ENCODE assay signal across 8 mouse cellular contexts in genomic region chr4:147904313-147905089, GRCm38 (mm10). TPM values are rescaled to one million over a fixed set of nuclear protein-coding genes. Genes with fewer than 3 reads are reported as not detected.
A peak's percentile ranks its signal among the peaks of the same experiment; 100 is the strongest.
DNase-seq lines count a peak whose midpoint lies in the region; ATAC-seq lines count a peak whose summit lies in the region.

Mfn2 (minus strand) TSS chr4:147904704.

- ATAC-seq in hindbrain, embryonic 15.5 days (ENCODE audit: low FRiP score, low read depth) = peak; percentile 94

- H3K27me3 ChIP-seq in hindbrain, embryonic 15.5 days = no peaks in the 10 kb centered on the region

- H3K9ac ChIP-seq in hindbrain, embryonic 15.5 days = peak within 1 kb of the TSS; percentile 83

- H3K4me1 ChIP-seq in hindbrain, embryonic 15.5 days (replicated peaks) = peaks cover 26% of the 10 kb centered on the region

- no peaks in the 10 kb centered on the region for H3K9me3 ChIP-seq in hindbrain, embryonic 15.5 days

- DNase-seq in T-cell, adult 2 months (ENCODE audit: low spot score) = peak; percentile 84
- peak; percentile 89 to 91 for DNase-seq in cerebellum, postnatal 36 days
- DNase-seq in frontal cortex, postnatal 36 days (ENCODE audit: low spot score in 2 of 2) = peak; percentile 92 to 93
- peak; percentile 90 for DNase-seq in left cerebral cortex, adult 11 months (ENCODE audit: low spot score)
- DNase-seq in lung, postnatal 4 days = peak; percentile 89 to 90
- DNase-seq in retina, postnatal 7 days (ENCODE audit: low read depth, low spot score) = peak; percentile 83
- DNase-seq in urinary bladder, adult 2 months (ENCODE audit: low spot score) = peak; percentile 94

- under 1% methylated on average over 57 of the region's 59 CpGs for WGBS in hindbrain, embryonic 15.5 days

- peaks cover 16% of the 10 kb centered on the region for H3K36me3 ChIP-seq in hindbrain, embryonic 15.5 days

- peak within 1 kb of the TSS; percentile 68 for H3K4me2 ChIP-seq in hindbrain, embryonic 15.5 days

- H3K27ac ChIP-seq in hindbrain, embryonic 15.5 days (replicated peaks) = peak within 1 kb of the TSS; percentile 92

- H3K4me3 ChIP-seq in hindbrain, embryonic 15.5 days = peak within 1 kb of the TSS; percentile 89

RNA-seq across cellular contexts. Expression of gene Mfn2, which starts in this region (rescaled TPM):
- polyA plus RNA-seq in hindbrain, embryonic 15.5 days (2015; fragmentation: Nextera tagmentation; extraction: Ambion mirVana) = 93.6 and 104 TPM in 2 replicates
- 49.7 and 68.9 TPM in 2 replicates for polyA plus RNA-seq in urinary bladder, adult 2 months (2012; rRNA removed)

Comparison
In these comparisons a context has a peak if more than half of its experiments do, and no peak if none do; other contexts are left out.
1. Peak in every context shown above with its lines: DNase-seq, ATAC-seq, H3K4me3 ChIP-seq and H3K27ac ChIP-seq.